Mouse (Mus musculus) heart, postnatal 0 days (tissue): ENCODE measurements around the gene Ggcx. TPM values are rescaled to one million over a fixed set of nuclear protein-coding genes. Genes with fewer than 3 reads are reported as not detected.

Source experiments
- ATAC-seq: fragments of 200-750 bp; cut with Nextera tagmentation; 2 replicates; pipeline ENCODE4 v1.8.0; 2017; ENCODE audit warnings: low read depth, moderate number of reproducible peaks, moderate library complexity; ENCODE audit not compliant: insufficient read depth
- DNase-seq: peaks from one replicate; pipeline ENCODE4 v3.0.0-alpha.2; 2016; ENCODE audit warnings: low spot score
- H3K27ac ChIP-seq: fragments of 300-500 bp; sonication (generic); 2 replicates; pipeline ENCODE4 v1.5.1; 2014; ENCODE audit warnings: low read depth, mild to moderate bottlenecking
- H3K27me3 ChIP-seq: fragments of 300-500 bp; sonication (generic); 2 replicates; pipeline ENCODE4 v1.6.1; 2014; ENCODE audit warnings: low read length, mixed read lengths; ENCODE audit not compliant: control insufficient read depth, insufficient read depth
- H3K36me3 ChIP-seq: fragments of 300-500 bp; sonication (generic); replicated peaks from 2 replicates; pipeline ENCODE4 v1.6.1; 2014; ENCODE audit warnings: low read length, mixed read lengths; ENCODE audit not compliant: control insufficient read depth, insufficient read depth
- H3K4me1 ChIP-seq: fragments of 300-500 bp; sonication (generic); 2 replicates; pipeline ENCODE4 v1.6.1; 2014; ENCODE audit warnings: antibody characterized with exemption; ENCODE audit not compliant: control insufficient read depth, insufficient read depth
- H3K4me2 ChIP-seq: fragments of 300-500 bp; sonication (generic); 2 replicates; pipeline ENCODE4 v1.6.1; 2014; ENCODE audit warnings: low read depth, mild to moderate bottlenecking, low read length, moderate library complexity
- H3K4me3 ChIP-seq: fragments of 300-500 bp; sonication (generic); 2 replicates; pipeline ENCODE4 v1.5.1; 2014; ENCODE audit warnings: low read depth, low read length
- H3K9ac ChIP-seq: fragments of 300-500 bp; sonication (generic); replicated peaks from 2 replicates; pipeline ENCODE4 v1.6.1; 2014; ENCODE audit warnings: low read depth, low read length, mixed read lengths
- H3K9me3 ChIP-seq: fragments of 300-500 bp; sonication (generic); replicated peaks from 2 replicates; pipeline ENCODE4 v1.6.1; 2016; ENCODE audit warnings: low read length; ENCODE audit not compliant: control insufficient read depth
- CTCF ChIP-seq: IDR thresholded peaks from 2 replicates; pipeline ENCODE4 v1.5.1; 2016; ENCODE audit warnings: antibody characterized with exemption, control low read depth, low read depth
- EP300 ChIP-seq: IDR thresholded peaks from 2 replicates; pipeline ENCODE4 v1.6.1; 2016; ENCODE audit warnings: antibody characterized with exemption, low read depth
- WGBS: fragments of 180-500 bp; shearing (Covaris S2); extraction: QIAGEN DNeasy Blood & Tissue Kit; methylation state at CpG from one replicate; pipeline ENCODE4 v1.1.7; 2014; 5-methylcytosine and 5-hydroxymethylcytosine counted together
- polyA plus RNA-seq: library from polyadenylated mRNA; unstranded; fragments of >200 nt; fragmentation: Nextera tagmentation; extraction: Ambion mirVana; gene quantifications from 2 replicates; pipeline ENCODE4 v1.2.1, GENCODE M21; 2015
- total RNA-seq: library from RNA; depleted of rRNA; stranded (reverse); fragments of >200 nt; gene quantifications from 2 replicates; pipeline ENCODE4 v1.2.3, GENCODE M21; 2014; ENCODE audit warnings: low replicate concordance

Gene Ggcx
- total and polyA plus RNA-seq, 2 experiments from 2014 or later: 13.2 to 16.8 TPM

DNA sequence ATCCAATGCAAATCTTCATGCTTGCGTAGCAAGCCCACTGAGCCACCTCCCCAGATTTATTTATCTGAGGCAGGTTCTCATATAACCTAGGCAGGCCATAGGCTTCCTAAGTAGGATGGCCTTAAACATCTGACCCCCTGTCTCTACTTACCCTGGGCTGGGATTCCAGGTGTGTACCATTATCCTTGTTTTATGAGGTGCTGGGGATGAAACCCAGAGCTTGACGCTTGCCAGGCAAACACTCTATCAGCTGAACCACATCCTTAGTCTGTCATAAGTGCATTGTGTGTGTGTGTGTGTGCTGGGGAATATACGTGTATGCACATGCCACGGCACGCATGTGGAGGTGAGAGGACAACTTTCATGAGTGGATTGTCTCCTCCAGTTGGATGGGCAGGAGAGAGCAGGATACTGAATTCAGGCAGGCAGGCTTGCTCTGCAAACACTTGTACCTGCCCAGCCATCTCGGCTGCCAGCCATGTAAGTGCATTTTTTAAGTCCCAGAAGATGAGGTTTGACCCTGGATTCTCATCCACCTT is 25.2 kb upstream of the Ggcx start:
- TF ChIP-seq EP300: no peak
- no peak for TF ChIP-seq CTCF
- H3K27ac ChIP-seq: peak overlapping the region; percentile 99; the same call in 1 of the 2 replicates
- 75% methylated on average over 6 of the region's 6 CpGs for WGBS
- peak overlapping the region; percentile 72 for H3K4me2 ChIP-seq
- peaks cover 17% of the 10 kb centered on the region for H3K4me1 ChIP-seq
- H3K4me3 ChIP-seq: peak overlapping the region; percentile 57; the same call in 1 of the 2 replicates
- peak overlapping the region; percentile 76 for H3K9ac ChIP-seq
- peaks cover 32% of the 10 kb centered on the region for H3K36me3 ChIP-seq
- DNase-seq (no peak), ATAC-seq (no peak)
- H3K9me3 ChIP-seq: no peaks in the 10 kb centered on the region
- H3K27me3 ChIP-seq: no peaks in the 10 kb centered on the region

DNA sequence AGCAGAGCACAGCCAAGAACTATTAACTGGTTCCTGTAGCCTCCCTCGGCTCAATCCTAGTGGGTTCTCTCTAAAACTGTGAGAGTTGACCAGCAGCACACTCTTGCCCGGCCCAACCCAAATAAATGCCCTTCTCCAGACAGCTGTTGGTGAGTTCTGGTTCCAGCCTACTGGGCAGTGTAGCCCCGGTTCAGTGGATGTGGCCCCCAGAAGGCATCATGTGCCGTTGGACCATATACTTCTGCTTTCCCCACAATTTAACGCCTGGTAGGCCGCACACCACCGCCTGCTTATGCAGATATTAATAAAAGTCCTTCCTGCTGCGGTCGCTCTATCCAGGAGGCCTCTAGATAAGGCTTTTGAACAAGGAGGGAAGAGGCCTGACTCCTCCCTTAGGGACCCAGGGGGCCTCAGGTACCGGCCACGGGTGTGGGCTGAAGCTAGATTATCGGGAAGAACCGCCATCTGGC is 24.6 kb upstream of the Ggcx start:
- 3% methylated on average over 13 of the region's 13 CpGs for WGBS
- Histone ChIP-seq H3K27me3 (no peaks in the 10 kb centered on the region), H3K4me2 (peak overlapping the region; percentile 72), H3K36me3 (peaks cover 28% of the 10 kb centered on the region), H3K9ac (peak overlapping the region; percentile 76), H3K4me1 (peaks cover 17% of the 10 kb centered on the region), H3K4me3 (peak overlapping the region; percentile 57), H3K27ac (peak overlapping the region; percentile 99), H3K9me3 (no peaks in the 10 kb centered on the region)
- peak; percentile 59 for DNase-seq
- TF ChIP-seq CTCF (no peak), EP300 (no peak)
- ATAC-seq: peak; percentile 45

DNA sequence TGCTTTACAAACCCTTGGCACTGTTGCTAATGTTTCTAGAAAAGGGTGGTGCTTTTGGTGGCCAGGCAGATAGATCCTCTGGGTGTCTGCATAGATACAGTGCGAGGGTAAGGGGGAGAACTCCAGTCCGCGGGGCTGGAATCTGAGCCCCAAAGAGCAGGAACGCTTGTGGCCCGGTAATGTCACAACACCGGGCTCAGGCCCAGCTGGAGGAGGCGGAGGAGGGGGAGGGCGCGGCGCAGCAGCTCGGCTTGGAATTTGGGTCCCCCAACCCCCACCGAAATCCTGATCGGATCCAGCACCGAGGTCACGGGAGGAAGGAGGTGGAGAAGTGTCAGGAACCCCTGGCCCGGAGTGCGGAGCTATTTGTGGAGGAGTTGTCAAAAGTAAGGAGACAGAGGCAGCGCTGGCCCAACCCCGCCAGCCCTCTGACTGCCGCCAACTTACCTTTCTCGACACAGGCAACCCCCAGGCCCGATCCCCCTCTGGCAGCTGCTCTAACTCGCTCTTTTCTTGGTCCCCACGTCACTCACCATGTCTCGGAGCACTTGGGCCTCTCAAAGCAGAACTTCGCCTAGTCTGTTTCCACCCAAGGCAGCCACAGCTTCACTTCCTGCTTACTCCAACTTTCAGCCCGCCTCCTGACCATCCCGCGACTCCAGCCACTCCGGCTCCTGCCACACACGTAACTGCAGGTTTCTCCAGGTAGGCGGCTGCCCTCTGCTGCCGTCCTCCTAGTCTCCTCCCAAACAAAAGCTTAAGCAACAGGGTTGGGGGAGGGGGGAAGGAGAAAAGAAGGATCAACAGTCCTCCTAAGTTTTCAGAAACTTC is 24.0 kb upstream of the Ggcx start, which contains the start of gene Vamp8:
Vamp8 (minus strand) TSS at position 763 of the 831 bp plus-strand sequence.
- TF ChIP-seq EP300 (peak; percentile 88), CTCF (no peak)
- Histone ChIP-seq H3K4me2 (peak within 1 kb of the TSS; percentile 72), H3K27me3 (no peaks in the 10 kb centered on the region), H3K9ac (peak within 1 kb of the TSS; percentile 76), H3K4me3 (peak within 1 kb of the TSS; percentile 57), H3K4me1 (peaks cover 17% of the 10 kb centered on the region), H3K36me3 (peaks cover 21% of the 10 kb centered on the region), H3K9me3 (no peaks in the 10 kb centered on the region), H3K27ac (peak within 1 kb of the TSS; percentile 99)
- WGBS: under 1% methylated on average over 32 of the region's 33 CpGs
- DNase-seq: peak; percentile 86
- peak; percentile 75 for ATAC-seq

DNA sequence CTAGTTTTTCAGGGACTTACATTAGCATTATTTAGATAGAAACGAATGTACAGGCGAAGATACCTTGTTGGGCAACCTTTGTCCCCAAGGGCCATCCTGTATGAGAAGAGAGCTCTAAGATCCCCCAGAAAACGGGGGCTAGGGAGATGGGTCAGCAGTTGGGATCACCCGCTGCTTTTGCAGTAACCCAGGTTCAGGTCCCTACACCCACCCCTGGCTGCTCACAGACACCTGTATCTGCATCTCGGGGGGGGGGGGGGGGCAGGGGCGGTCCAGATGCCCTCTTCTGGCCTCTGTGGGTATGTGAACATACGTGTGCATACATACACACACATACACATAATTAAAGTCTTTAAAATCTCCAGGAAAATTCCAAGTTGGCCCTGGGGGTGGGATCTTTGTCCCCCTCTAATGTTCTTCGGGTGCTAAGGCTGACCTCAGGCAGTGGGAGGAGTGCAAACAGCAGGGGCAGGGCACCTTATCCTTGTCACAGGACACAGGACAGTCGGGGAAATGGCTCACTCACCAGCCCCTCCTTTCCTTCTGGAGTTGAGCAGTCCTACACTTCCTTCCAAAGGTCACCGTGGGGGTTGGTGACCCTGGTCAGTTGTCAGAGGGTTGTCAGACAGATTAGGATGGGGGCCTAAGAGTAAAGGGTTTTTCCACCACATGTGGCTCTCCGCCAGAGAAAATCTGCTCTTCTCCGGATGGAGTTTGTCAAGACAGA is 23.1 kb upstream of the Ggcx start:
- H3K36me3 ChIP-seq: peaks cover 13% of the 10 kb centered on the region; the same call in 1 of the 2 replicates
- peak overlapping the region; percentile 99 for H3K27ac ChIP-seq
- peaks cover 17% of the 10 kb centered on the region for H3K4me1 ChIP-seq
- H3K4me3 ChIP-seq: peak overlapping the region; percentile 57
- 18% methylated on average over 12 of the region's 12 CpGs for WGBS
- H3K4me2 ChIP-seq: peak overlapping the region; percentile 72
- H3K9ac ChIP-seq: peak overlapping the region; percentile 76
- DNase-seq (peak; percentile 68), ATAC-seq (peak; percentile 58)
- H3K9me3 ChIP-seq: no peaks in the 10 kb centered on the region
- TF ChIP-seq EP300: no peak
- TF ChIP-seq CTCF: no peak
- no peaks in the 10 kb centered on the region for H3K27me3 ChIP-seq

DNA sequence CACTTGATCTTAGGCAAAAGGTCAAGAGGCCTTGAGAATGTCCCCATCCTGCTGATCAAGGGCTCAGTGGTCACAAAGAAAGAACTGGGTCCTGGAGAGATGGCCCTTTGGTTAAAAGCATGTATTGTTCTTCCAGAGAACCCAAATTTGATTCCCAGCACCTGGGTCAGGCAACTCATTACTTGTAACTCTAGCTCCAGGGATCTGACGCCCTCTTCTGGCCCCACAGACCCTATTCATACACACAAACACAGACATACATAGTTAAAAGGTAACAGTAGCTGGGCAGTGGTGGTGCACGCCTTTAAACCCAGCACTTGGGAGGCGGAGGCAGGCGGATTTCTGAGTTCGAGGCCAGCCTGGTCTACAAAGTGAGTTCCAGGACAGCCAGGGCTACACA is 21.8 kb upstream of the Ggcx start:
- no peak overlapping the region for H3K4me2 ChIP-seq
- ATAC-seq (no peak), DNase-seq (no peak)
- TF ChIP-seq CTCF: no peak
- no peak for TF ChIP-seq EP300
- H3K27ac ChIP-seq: 0 out of 2 replicates have a peak overlapping the region, but pooled peaks have one; percentile 2
- H3K36me3 ChIP-seq: 0 out of 2 replicates have a peak, but pooled peaks cover 3% of the 10 kb centered on the region
- peaks cover 17% of the 10 kb centered on the region for H3K4me1 ChIP-seq
- no peak overlapping the region for H3K4me3 ChIP-seq
- no peak overlapping the region for H3K9ac ChIP-seq
- 90% methylated on average over 5 of the region's 5 CpGs for WGBS
- no peaks in the 10 kb centered on the region for H3K9me3 ChIP-seq
- H3K27me3 ChIP-seq: no peaks in the 10 kb centered on the region
